Mouse (Mus musculus) naive thymus-derived CD4-positive, alpha-beta T cell, adult 2 months (primary cell): ENCODE data around the gene Slc30a5.
"Not testable (repeated sequence)": the region's sequence is repeated elsewhere in the genome, so short reads cannot be mapped to it uniquely, and the experiment has no call there.

Source experiments
- DNase-seq: peaks from one replicate; pipeline ENCODE4 v3.0.0-alpha.2; 2011; ENCODE audit warnings: low read depth

Slc30a5 gene

DNA sequence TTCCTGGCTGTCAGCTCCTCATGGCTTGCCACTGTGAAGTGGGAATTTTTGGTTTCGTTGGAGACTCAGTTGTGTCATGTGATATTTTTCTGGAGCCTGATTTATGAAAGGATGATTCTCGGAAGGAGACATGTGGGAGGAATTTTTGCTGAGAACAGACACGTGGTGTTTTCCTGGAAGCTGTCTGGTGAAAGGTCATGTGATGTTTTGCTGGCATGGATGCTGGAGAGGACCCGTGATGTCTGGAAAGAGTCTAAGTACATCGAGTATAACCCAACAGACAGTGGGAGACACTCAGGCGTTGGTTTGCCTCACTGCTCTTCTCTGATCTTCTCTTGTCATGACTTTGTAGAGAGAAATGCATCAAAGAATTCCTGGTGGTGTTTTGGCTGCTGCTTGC lies 8.5 kb upstream of the Slc30a5 start:
- DNase-seq: no peak

DNA sequence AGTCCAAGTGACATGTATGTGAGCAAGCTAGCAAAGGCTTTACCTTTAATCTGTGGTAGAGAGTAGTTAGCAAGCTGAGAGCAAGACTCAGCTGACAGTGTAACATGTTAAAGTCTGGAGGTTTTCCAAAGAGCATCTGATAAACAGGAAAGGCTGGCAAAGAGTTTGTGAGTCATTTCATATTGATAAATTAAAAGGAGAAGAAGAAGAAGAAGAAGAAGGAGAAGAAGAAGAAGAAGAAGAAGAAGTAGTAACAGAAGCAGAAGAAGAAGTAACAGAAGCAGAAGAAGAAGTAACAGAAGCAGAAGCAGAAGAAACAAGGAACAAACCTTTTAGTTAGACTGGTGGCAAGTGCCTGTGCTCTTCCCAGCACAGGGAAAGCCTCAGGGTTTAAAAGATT lies 1.6 kb upstream of the Slc30a5 start:
- no peak for DNase-seq

DNA sequence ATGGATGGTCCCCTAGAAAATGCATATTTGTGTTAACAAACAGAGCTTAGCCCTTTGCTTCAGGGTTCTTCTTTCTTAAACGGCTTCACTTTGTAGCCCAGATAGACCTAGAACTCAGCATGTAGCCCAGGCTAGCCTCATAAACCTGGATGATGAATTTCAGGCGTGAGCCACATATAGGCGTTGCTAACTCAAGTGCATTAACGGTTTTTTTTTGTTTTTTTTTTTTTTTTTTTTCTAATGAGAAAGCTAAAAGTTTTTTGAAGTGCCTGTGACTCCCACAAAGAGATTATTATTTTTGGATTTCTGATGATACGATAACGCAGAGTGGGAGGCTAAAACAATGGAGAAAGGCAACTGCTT lies 394 bp upstream of the Slc30a5 start:
- no peak for DNase-seq

DNA sequence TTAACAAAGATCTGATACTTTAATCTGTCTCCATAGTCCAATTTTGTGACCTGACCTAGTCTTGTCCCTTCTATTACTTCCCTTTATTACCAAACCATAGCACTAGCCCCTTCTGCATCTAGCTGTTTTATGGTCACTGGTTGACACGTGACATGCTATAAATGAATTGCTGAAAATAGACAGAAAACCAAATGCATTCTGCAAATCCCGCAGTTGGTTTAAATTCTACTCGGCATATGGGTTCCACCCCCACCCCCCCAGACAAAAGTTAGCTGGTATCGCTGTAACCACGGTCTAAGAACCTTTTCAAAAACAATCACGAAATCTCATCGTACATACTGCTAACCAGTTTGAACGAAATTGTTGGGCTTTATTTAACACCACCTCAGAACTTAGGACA lies 1.0 kb downstream of the Slc30a5 start:
- DNase-seq: peak; percentile 40

DNA sequence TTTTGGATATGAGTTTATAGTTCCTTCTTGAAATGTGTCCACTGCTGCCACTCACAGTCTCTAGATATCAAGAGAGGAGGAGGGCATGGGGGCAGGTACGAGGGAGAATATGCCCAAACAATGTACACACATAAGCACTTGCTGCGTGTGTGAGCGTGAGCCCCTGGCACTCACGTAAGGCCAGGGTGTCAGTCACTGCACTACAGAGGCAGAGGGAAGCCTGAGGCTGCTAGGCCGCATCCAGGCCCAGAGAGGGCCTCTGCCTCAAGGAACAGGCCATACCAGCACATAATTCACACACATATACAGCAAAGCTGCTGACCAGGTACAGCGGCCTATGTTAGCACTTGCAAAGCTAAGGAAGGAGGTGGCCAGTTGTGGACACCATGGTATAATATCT lies 2.1 kb downstream of the Slc30a5 start:
- DNase-seq: no peak

DNA sequence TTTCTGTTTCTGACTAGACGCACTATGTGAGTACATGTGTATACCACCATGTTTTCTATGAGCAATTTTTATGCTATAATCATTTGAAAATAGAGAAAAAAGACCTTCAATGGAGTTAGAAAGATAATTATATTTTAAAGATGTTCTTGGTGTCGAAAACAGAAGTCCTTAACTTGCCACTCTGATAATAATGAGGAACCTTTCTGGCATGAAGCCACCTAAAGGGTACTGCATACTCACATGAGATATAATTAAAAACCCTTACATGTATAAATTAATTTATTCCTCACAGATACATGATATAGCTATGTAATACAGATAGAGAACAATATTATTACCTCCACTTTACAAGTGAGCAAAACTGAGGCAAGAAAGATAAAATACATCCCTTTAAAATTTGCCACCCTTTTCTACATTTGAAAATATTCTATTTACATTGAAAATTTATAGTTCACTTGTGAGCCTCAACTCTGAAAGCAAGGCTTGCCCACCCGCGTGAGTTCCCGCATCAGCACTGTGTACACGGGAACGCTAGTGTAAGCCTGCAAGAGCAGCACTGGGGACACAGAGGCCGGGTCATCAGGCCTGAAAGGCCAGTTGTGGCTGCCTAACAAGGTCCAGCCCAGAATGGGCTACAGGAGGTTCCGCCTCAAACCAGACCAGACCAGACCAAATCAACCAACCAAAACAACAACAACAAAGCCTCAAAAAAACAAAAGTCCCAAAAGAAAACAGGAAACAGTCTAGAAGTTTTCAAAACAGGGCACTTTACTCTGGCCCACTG lies 7.4 kb downstream of the Slc30a5 start:
- no peak for DNase-seq

DNA sequence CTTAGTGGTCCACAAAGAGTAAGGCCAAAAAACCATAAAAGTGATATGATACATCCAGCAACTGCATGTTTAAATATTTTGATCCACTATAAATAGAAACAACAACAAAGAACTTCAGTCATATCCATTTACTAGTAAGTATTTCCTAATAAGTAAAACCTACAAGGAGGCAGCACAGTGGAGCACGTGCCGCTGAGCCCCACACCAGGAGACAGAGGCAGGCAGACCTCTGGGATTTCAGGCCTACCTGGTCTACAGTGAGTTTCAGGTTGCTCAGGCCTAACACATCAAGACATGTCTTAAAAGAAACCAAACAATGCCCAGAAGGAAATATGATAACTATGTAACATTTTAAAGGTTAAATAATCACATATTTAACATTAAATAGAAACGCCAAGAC lies 8.3 kb downstream of the Slc30a5 start:
- no peak for DNase-seq

DNA sequence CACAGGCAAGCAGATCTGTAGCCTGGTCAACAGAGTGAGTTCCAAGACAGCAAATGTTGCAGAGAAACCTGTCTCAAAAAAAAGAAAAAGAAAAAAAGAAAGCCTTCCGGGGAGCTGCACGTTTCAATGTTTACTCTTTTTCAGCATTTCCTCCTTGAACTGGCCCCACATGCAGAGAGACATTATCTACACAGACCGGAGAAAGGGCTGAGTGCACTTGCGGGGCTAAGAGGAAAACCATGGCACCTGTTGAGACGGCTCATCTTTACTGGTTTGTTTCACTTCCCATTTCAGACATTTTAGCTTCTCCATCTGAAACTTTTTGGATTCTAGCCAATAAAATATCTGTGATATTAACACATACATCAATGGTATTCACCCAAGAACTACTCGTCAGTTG lies 8.9 kb downstream of the Slc30a5 start:
- DNase-seq: no peak

DNA sequence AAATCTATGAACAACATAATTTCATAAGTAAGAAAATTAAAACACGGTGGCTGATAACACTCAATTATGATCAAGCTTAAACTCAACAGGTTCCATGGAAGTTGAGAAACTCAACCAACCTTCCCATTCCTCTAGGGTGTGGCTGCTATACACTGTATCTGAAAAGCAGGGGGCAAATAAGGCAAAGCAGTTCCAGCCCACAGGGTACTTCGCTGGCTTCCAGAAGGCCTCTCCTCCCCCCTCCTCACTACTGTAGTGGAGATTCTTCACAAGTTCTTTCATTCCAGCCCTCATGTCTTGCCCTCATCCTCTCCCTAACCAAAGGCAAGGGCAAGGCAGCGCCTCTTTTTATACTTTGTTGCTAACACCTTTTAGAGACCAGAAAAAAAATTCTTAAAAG lies 9.4 kb downstream of the Slc30a5 start:
- no peak for DNase-seq

DNA sequence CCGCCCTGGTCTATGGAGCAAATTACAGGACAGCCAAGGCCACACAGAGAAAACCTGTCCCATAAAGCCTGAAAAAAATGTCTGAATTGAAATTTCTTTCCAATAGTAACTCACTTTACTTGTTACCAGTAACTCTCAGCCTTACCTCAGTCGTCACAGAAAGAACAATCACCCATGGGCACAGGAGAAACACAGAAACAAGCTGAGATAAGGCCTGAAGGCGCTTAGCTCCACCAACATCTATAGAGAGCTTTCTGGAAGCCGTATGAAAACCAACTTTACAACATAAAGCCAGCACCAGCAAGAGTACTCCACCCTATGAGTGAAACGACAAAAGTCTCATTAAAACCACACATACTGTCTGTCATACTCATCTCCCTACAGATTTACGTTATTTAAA lies 18.8 kb downstream of the Slc30a5 start:
- no peak for DNase-seq

DNA sequence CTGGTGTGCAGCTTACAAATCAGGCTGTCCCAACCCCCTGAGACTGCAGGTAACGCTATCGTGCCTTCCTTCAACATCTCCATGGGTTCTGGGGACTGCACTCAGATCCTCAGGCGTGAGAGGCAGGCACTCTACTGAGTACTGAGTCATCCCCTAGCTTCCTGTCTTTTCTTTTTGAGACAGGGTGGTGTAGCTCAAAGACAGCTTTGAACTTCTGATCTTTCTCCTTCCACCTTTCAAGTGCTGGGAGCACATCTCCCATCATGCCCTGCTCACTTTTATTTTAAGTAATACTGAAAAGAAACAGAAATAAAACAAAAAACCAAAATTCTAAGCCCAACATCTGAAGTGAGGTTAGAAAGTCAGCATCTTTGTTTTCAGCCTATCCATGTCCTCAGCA lies 27.5 kb downstream of the Slc30a5 start:
- peak; percentile 59 for DNase-seq

DNA sequence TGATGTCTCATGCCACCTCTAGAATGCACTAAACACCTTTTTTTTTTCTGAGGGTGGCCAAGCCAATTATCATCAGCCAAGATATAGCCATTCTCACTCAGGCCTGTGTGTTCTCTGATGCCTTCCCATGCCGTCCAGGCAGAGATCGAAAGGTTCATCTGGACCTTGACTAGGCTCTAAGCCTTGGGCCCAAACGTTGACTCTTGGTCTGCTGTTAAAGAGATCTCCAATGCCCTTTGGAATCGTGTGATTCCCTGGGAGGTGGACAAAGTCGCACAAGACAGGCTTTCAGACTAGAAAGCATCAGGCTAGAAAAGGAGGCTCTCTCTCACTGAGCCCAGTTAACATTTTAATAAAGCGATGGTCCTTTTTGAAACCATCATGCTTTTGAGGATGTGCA lies 36.1 kb downstream of the Slc30a5 start:
- no peak for DNase-seq

DNA sequence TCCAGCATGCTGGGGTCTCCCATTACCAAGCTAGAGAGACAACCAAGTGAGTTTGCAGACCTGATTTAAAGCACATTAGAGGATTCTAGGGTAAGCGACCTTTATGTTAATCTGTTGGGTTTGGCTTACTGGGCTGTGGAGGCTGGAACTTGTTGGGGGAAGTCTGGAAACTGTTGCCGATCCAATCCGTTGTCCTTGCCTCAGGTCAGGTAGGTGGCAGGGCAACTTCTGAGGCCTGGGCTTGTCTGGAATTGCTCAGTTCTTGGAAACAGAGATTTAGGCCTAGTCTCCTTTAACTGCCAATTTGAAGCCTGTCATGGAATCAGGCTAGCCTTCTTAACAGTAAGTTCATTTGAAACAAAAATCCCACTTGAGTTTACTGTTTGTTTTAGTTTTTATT lies 44.1 kb downstream of the Slc30a5 start:
- DNase-seq: no peak

DNA sequence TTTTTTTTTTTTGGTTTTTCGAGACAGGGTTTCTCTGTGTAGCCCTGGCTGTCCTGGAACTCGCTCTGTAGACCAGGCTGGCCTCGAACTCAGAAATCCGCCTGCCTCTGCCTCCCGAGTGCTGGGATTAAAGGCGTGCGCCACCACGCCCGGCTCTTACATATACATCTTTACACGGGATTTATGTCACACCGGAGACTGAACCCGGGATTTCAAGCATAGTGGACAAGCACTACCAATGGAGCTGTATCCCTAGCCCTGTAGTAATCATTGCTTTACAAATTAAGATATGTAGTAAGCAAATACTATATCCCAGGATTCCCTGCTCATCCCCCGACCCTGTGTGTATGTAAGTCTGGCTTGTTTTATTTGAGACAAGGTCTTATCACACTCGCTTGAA lies 45.2 kb downstream of the Slc30a5 start:
- not testable (repeated sequence) for DNase-seq

DNA sequence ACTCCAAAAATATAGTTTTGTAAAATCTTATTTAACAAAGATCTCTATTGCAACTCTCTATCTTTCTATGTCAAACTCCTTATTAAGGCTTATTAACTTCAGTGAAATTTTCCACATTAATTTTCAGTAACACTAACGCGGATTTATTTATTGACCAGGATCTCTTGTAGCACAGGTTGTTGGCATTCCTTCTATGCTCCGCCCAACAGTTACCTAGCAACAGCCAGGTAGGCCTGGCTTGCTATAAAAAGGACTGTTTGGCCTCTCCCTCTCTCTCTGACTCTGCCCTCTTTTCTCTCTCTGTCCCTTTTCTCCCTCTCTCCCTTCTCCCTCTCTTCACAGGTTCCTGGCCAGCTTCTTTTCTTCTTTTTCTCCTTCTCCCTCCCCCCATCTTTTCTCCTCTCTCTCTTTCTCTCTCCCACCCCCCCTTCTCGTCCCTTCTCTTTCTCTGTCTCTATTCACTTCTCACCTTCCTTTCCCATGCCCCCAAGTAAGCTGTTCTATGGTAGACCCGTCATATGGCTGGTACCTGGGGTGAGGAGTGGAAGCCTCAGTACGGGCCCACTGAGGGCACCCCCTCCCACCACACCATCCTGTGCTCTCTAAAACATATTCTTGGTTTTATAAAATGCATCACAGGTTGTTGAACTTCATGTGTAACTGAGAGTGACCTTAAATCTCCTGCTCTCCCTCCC lies 45.8 kb downstream of the Slc30a5 start:
- DNase-seq: no peak

DNA sequence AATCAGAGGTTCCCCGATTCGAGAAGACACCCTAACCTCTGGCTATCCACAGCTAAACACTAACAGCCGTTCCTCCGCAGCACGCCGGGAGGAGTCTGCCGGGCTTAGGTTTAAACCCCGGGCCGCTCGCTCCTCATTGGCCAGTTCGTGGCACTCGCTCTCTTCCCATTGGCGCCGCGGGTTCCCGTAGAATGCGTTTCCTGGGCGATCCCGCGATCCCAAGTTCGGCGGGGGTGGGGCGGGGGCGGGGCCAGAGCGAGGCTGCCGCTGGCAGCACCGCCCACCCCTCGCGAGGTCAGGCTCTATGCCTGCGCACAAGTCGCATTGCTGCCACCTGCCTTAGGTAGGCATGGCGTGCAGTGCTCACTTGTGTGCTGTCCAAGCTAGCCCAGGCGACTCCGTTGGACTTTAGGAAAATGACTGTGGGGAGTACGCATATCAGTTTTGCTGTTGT lies 46.8 kb downstream of the Slc30a5 start, which contains the start of gene Ccnb1:
Gene Ccnb1, minus strand, starts transcription at position 157 of the 454 bp plus-strand sequence.
- peak; percentile 92 for DNase-seq

DNA sequence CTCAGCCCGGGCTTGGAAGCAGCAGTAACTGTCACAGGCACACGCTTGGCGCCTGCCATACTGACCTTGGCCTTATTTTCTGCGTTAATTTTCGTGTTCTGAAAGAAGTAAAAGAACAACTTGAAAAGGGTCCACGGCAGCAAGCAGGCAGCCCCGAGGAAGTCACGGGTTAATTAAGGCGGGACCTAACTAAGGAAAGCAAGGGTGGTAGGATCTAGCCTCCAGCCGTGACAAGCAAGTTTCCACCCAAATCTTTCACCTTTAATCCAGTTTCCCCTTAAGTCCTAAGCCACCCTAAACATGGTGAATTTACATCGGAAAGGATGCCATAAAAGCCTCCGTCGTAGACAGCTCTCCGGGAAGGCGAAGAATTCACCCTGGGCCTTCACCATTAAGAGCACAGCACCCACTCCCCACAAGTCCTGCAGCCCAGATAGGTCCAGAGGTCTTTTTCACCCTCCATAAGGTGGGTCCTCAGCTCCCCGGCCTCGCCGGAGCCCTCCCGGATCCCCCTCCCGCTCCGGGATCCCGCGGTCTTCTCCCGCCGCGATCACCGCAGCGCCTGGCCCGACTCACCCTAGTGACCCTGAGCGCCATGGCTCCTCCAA lies 47.3 kb downstream of the Slc30a5 start:
- DNase-seq: peak; percentile 45

DNA sequence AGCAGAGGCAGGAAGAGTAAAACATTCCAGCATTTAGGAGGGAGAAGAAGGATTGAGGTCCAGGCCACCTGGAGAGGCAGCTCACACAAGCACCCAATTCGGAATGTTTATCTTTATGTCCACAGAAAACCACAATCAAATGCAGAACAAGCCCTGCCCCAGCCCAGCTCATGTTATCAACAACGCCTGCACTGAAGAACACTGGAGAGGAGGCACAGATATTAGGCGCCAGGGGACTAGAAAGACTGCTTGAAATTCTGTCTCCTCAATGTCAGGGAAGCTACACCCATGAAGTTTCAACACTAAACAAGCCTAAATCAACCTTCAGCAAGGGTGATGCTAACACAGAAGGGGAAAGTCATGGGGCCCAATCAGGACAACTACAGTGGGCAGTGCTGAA lies 55.7 kb downstream of the Slc30a5 start:
- no peak for DNase-seq

DNA sequence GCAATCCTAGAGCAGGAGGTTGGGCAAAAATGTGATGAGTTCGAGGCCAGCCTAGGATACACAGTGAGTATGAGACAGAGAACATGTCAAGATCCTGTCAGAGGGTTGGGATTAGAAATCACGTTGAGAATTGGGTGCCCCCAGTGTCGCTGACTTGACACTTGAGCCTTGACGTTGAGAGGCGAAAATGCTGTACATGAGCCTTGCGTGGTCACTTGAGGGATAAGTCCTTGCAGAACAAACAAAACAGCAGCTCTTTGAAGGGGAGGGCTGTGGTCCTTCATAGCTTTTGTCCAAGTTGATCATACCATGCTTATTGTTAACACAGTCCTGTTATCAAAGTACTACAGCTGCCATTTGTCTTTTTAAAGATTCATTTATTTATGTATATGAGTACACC lies 56.5 kb downstream of the Slc30a5 start:
- DNase-seq: no peak

DNA sequence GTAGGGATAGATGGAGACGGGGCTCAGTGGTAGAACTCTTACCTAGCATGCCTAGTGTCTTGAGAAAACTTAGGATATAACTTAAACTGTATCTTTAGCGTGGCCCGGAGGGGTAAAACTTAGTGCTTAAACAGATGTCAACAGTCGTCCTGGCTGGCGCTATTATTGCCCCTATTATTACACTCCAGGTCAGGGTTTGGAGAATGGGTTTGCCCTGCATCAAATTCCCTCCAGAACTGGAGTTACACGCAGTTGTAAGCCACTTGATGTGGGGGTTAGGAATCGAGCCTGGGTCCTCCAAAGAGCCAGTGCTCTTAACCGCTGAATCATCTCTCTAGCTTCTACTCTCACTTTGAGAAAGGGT lies 57.2 kb downstream of the Slc30a5 start:
- no peak for DNase-seq

DNA sequence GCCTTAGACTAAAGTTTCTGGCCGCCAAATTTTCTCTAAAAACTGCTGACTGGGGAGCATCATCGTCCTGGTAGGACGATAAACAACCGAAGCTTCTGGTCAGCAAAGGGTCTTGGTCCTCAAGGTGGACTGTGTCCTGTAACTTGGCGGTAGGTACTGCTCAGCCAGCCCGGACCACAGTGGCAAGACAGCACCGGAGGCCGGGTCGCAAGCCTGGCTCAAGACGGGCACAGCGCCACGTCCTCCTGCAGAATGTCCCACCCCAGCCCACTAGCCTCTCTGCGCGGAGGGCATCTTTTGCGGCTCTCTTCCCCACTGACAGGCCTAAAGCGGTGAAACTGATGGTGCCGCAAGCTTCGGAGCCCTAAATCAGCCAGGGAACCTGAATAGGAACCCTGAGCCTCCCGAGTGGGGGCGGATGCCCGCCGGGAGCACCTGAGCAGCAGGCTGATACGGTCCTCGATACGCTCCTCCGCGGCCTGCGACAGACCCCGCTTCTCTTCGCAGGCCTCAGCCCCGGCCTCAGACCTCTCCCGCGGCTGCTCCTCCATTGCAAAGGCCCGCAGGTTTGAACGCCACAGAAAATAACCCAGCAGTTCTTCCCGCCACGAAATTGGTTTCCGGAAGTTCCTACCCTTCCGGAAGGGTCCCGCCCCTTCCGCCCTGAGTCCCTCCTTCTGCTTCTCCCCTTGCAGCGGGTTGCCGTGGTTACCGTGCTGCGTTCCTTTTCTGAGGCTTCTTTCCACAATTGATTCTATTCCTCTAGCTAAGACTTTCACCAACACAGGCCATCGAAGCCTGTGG lies 57.8 kb downstream of the Slc30a5 start, which contains the start of gene Cenph:
Gene Cenph, minus strand, starts transcription at position 648 of the 804 bp plus-strand sequence.
- DNase-seq: peak; percentile 92

DNA sequence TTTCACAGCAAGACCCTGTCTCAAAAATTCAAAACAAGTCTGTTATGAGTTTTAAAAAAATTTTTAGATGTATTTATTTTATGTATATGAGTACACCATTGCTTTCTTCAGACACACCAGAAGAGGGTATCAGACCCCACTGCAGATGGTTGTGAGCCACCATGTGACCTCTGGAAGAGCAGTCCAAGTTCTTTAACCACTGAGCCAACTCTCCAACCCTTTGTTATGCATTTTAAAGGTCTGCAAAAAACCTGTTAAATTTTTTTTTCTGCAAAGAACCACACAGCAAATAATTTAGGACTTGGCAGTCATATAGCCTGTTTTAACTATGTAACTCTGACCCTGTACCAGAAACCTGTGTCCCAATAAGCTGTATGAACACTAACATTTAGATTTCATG lies 58.5 kb downstream of the Slc30a5 start:
- no peak for DNase-seq
